Mouse (Mus musculus): Measurements from ENCODE around the gene Fam8a1. TPM values are rescaled to one million over a fixed set of nuclear protein-coding genes. Genes with fewer than 3 reads are reported as not detected.

Gene Fam8a1
- polyA plus RNA-seq (2015; fragmentation: Illumina TruSeq; extraction: RNeasy Lipid Tissue Mini Kit (QIAGEN cat#74804); ENCODE audit: insufficient read depth, low replicate concordance) = 45.2 TPM

DNA sequence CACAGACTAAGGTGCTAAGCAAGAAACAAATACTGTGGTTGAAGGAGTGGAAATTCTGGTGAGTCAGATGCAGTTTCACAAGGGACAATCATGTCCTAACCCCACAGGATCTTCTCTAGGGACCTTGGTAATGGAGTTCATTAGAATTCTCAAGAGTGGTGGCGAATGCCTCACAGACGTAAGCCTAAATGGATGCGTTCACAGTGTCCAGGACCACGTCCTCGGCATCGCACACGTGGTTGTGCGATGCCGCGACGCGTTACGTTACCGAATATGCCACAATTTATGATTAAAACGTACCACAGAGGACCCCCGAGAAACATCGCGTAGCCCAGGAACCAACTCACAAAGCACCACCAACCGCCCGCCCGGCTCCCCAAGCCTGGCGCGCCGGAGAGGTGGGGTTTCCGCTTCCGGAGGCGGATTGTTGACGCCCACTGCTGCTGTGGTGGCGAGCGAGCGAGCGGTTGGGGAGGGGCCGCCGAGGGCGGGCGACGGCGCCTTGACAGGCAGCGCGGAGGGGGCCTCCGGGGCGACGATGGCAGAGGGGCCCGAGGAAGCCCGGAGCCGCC, at the start of gene Fam8a1:
Gene Fam8a1 (plus strand): TSS at position 475 of the 572 bp plus-strand sequence.

Other genes with a start within 250 kb of the Fam8a1 start
- 1.7 TPM for gene Cap2, start 167.7 kb upstream of the Fam8a1 start, polyA plus RNA-seq (2015; fragmentation: Illumina TruSeq; extraction: RNeasy Lipid Tissue Mini Kit (QIAGEN cat#74804); ENCODE audit: insufficient read depth, low replicate concordance)
- gene Nup153, start 58.4 kb downstream of the Fam8a1 start, polyA plus RNA-seq (2015; fragmentation: Illumina TruSeq; extraction: RNeasy Lipid Tissue Mini Kit (QIAGEN cat#74804); ENCODE audit: insufficient read depth, low replicate concordance) = 127 TPM